Mouse (Mus musculus) heart, embryonic 16.5 days (tissue): ENCODE data around the gene Fam173a. TPM values are rescaled to one million over a fixed set of nuclear protein-coding genes. Genes with fewer than 3 reads are reported as not detected.

ENCODE experiments used
- ATAC-seq: fragments of 200-750 bp; cut with Nextera tagmentation; replicated peaks from 2 replicates; pipeline ENCODE4 v1.8.0; 2017; ENCODE audit warnings: moderate number of reproducible peaks; ENCODE audit not compliant: insufficient read depth, low FRiP score; ENCODE audit errors: extremely low read depth
- H3K27ac ChIP-seq: fragments of 300-500 bp; sonication (generic); 2 replicates; pipeline ENCODE4 v1.5.1; 2014; ENCODE audit warnings: mild to moderate bottlenecking, low read length, control low read depth, moderate library complexity
- H3K27me3 ChIP-seq: fragments of 300-500 bp; sonication (generic); 2 replicates; pipeline ENCODE4 v1.6.1; 2014; ENCODE audit warnings: low read length, mixed read lengths; ENCODE audit not compliant: control insufficient read depth, insufficient read depth
- H3K36me3 ChIP-seq: fragments of 300-500 bp; sonication (generic); 2 replicates; pipeline ENCODE4 v1.6.1; 2014; ENCODE audit not compliant: control insufficient read depth, insufficient read depth
- H3K4me1 ChIP-seq: fragments of 300-500 bp; sonication (generic); 2 replicates; pipeline ENCODE4 v1.6.1; 2014; ENCODE audit warnings: low read length, mixed read lengths; ENCODE audit not compliant: control insufficient read depth, insufficient read depth
- H3K4me2 ChIP-seq: fragments of 300-500 bp; sonication (generic); 2 replicates; pipeline ENCODE4 v1.6.1; 2014; ENCODE audit warnings: low read depth, mild to moderate bottlenecking, control low read depth, low read length
- H3K4me3 ChIP-seq: fragments of 300-500 bp; sonication (generic); 2 replicates; pipeline ENCODE4 v1.5.1; 2014; ENCODE audit warnings: mild to moderate bottlenecking, control low read depth, low read length
- H3K9ac ChIP-seq: fragments of 300-500 bp; sonication (generic); 2 replicates; pipeline ENCODE4 v1.6.1; 2014; ENCODE audit warnings: low read length, control low read depth
- H3K9me3 ChIP-seq: fragments of 300-500 bp; sonication (generic); replicated peaks from 2 replicates; pipeline ENCODE4 v1.6.1; 2016; ENCODE audit warnings: low read length; ENCODE audit not compliant: control insufficient read depth
- WGBS: fragments of 180-500 bp; shearing (Covaris S2); extraction: QIAGEN DNeasy Blood & Tissue Kit; methylation state at CpG from one replicate; pipeline ENCODE4 v1.1.7; 2014; 5-methylcytosine and 5-hydroxymethylcytosine counted together
- polyA plus RNA-seq: library from polyadenylated mRNA; unstranded; fragments of >200 nt; fragmentation: Nextera tagmentation; extraction: Ambion mirVana; gene quantifications from 2 replicates; pipeline ENCODE4 v1.2.1, GENCODE M21; 2015

The Fam173a gene
- polyA plus RNA-seq, 1 experiment from 2014 or later: 65.1 TPM

GRCm38 (mm10) chr17:25781339-25781738 lies 11.4 kb downstream of the Fam173a start:
- peaks cover 37% of the 10 kb centered on the region for H3K36me3 ChIP-seq
- no peaks in the 10 kb centered on the region for H3K27me3 ChIP-seq
- 75% methylated on average over 6 of the region's 6 CpGs for WGBS
- no peak overlapping the region for H3K4me2 ChIP-seq
- no peaks in the 10 kb centered on the region for H3K9me3 ChIP-seq
- no peak overlapping the region for H3K4me3 ChIP-seq
- no peak overlapping the region for H3K9ac ChIP-seq
- ATAC-seq: no peak
- peaks cover 22% of the 10 kb centered on the region for H3K4me1 ChIP-seq
- no peak overlapping the region for H3K27ac ChIP-seq

GRCm38 (mm10) chr17:25777948-25778347 lies 14.8 kb downstream of the Fam173a start:
- Histone ChIP-seq H3K4me3 (no peak overlapping the region), H3K4me2 (no peak overlapping the region), H3K27me3 (no peaks in the 10 kb centered on the region), H3K9ac (no peak overlapping the region), H3K27ac (no peak overlapping the region), H3K4me1 (peaks cover 9% of the 10 kb centered on the region), H3K9me3 (no peaks in the 10 kb centered on the region), H3K36me3 (peaks cover 37% of the 10 kb centered on the region)
- ATAC-seq: no peak
- WGBS: 86% methylated on average over 5 of the region's 5 CpGs

- no peak for ATAC-seq
- peaks cover 23% of the 10 kb centered on the region for H3K36me3 ChIP-seq
- no peaks in the 10 kb centered on the region; the same call in 1 of the 2 replicates for H3K27me3 ChIP-seq
- no peaks in the 10 kb centered on the region for H3K9me3 ChIP-seq
- WGBS: 75% methylated on average over 10 of the region's 10 CpGs
- no peak overlapping the region for H3K4me3 ChIP-seq
- peaks cover 7% of the 10 kb centered on the region for H3K4me1 ChIP-seq
- H3K4me2 ChIP-seq: no peak overlapping the region
- H3K27ac ChIP-seq: no peak overlapping the region
- H3K9ac ChIP-seq: no peak overlapping the region
These were observed 17.2 kb downstream of the Fam173a start for GRCm38 (mm10) chr17:25775318-25776062.

- Histone ChIP-seq H3K4me1 (peaks cover 7% of the 10 kb centered on the region), H3K27me3 (no peaks in the 10 kb centered on the region; the same call in 1 of the 2 replicates), H3K9ac (peak within 1 kb of the TSS; percentile 97), H3K4me2 (peak within 1 kb of the TSS; percentile 94), H3K36me3 (0 out of 2 replicates have a peak, but pooled peaks cover 11% of the 10 kb centered on the region), H3K9me3 (no peaks in the 10 kb centered on the region), H3K4me3 (peak within 1 kb of the TSS; percentile 94), H3K27ac (peak within 1 kb of the TSS; percentile 57)
- WGBS: under 1% methylated on average over 37 of the region's 37 CpGs
- ATAC-seq: peak; percentile 89
These were observed 19.1 kb downstream of the Fam173a start, which contains the start of gene Narfl for GRCm38 (mm10) chr17:25773549-25774120. Gene Narfl, plus strand, starts transcription at chr17:25773776.

GRCm38 (mm10) chr17:25769331-25769730 lies 23.4 kb downstream of the Fam173a start:
- H3K36me3 ChIP-seq: no peaks in the 10 kb centered on the region
- no peak for ATAC-seq
- peaks cover 3% of the 10 kb centered on the region for H3K4me1 ChIP-seq
- 55% methylated on average over 9 of the region's 9 CpGs for WGBS
- H3K9me3 ChIP-seq: no peaks in the 10 kb centered on the region
- no peaks in the 10 kb centered on the region; the same call in 1 of the 2 replicates for H3K27me3 ChIP-seq
- no peak overlapping the region for H3K4me3 ChIP-seq
- no peak overlapping the region for H3K4me2 ChIP-seq
- no peak overlapping the region for H3K27ac ChIP-seq
- H3K9ac ChIP-seq: no peak overlapping the region

- WGBS: 58% methylated on average over 5 of the region's 5 CpGs
These were observed 26.8 kb downstream of the Fam173a start for GRCm38 (mm10) chr17:25765886-25766285.

GRCm38 (mm10) chr17:25762591-25762990 lies 30.1 kb downstream of the Fam173a start:
- Histone ChIP-seq H3K36me3 (no peaks in the 10 kb centered on the region), H3K9me3 (no peaks in the 10 kb centered on the region), H3K27me3 (0 out of 2 replicates have a peak, but pooled peaks cover 2% of the 10 kb centered on the region), H3K4me2 (no peak overlapping the region), H3K27ac (no peak overlapping the region), H3K9ac (no peak overlapping the region), H3K4me1 (no peaks in the 10 kb centered on the region), H3K4me3 (no peak overlapping the region)
- WGBS: 33% methylated on average over 3 of the region's 3 CpGs
- ATAC-seq: no peak

More at GRCm38 (mm10) chr17:25765886-25766285, 26.8 kb downstream of the Fam173a start:
- Histone ChIP-seq H3K27ac (no peak overlapping the region), H3K9ac (no peak overlapping the region), H3K4me1 (no peaks in the 10 kb centered on the region), H3K36me3 (no peaks in the 10 kb centered on the region), H3K4me3 (no peak overlapping the region), H3K9me3 (no peaks in the 10 kb centered on the region), H3K27me3 (no peaks in the 10 kb centered on the region; the same call in 1 of the 2 replicates), H3K4me2 (no peak overlapping the region)
- no peak for ATAC-seq

GRCm38 (mm10) chr17:25761561-25761970 lies 31.1 kb downstream of the Fam173a start:
- Histone ChIP-seq H3K9me3 (no peaks in the 10 kb centered on the region), H3K27me3 (0 out of 2 replicates have a peak, but pooled peaks cover 2% of the 10 kb centered on the region), H3K9ac (no peak overlapping the region), H3K4me1 (no peaks in the 10 kb centered on the region), H3K4me3 (no peak overlapping the region), H3K27ac (no peak overlapping the region), H3K4me2 (no peak overlapping the region), H3K36me3 (no peaks in the 10 kb centered on the region)
- ATAC-seq: no peak
- 23% methylated on average over 4 of the region's 4 CpGs for WGBS

GRCm38 (mm10) chr17:25760148-25760547 lies 32.6 kb downstream of the Fam173a start:
- no peaks in the 10 kb centered on the region for H3K36me3 ChIP-seq
- H3K9me3 ChIP-seq: no peaks in the 10 kb centered on the region
- WGBS: 67% methylated on average over 8 of the region's 8 CpGs
- no peak for ATAC-seq
- H3K27ac ChIP-seq: no peak overlapping the region
- H3K4me3 ChIP-seq: no peak overlapping the region
- H3K27me3 ChIP-seq: 0 out of 2 replicates have a peak, but pooled peaks cover 2% of the 10 kb centered on the region
- no peak overlapping the region for H3K9ac ChIP-seq
- no peak overlapping the region for H3K4me2 ChIP-seq
- H3K4me1 ChIP-seq: no peaks in the 10 kb centered on the region
